Mouse (Mus musculus): ENCODE data around the gene St7. TPM values are rescaled to one million over a fixed set of nuclear protein-coding genes. Genes with fewer than 3 reads are reported as not detected.

St7 gene
- polyA plus RNA-seq, 1 experiment from 2014 or later, result 32.9 TPM

GRCm38 (mm10) chr6:17777018-17777799 is 84.5 kb downstream of the St7 start:
- Histone ChIP-seq H3K36me3 (ENCODE audit: control insufficient read depth, insufficient read depth, low read length) (no peaks in the 10 kb centered on the region), H3K27ac (ENCODE audit: low read depth, low read length) (no peak overlapping the region), H3K27me3 (ENCODE audit: control insufficient read depth, insufficient read depth, low read length) (no peaks in the 10 kb centered on the region), H3K4me1 (replicated peaks; ENCODE audit: control insufficient read depth, insufficient read depth, low read length) (no peaks in the 10 kb centered on the region), H3K4me3 (ENCODE audit: low read depth, low read length) (no peak overlapping the region), H3K9ac (ENCODE audit: low read length) (no peak overlapping the region), H3K9me3 (ENCODE audit: control insufficient read depth, low read length) (no peaks in the 10 kb centered on the region), H3K4me2 (ENCODE audit: low read depth, low read length, severe bottlenecking) (no peak overlapping the region)
- DNase-seq (ENCODE audit: low spot score) (no peak), ATAC-seq (replicated peaks; ENCODE audit: low FRiP score) (no peak)
- WGBS, result 93% methylated on average over 6 of the region's 6 CpGs

GRCm38 (mm10) chr6:17778648-17779202 is 86.0 kb downstream of the St7 start:
- Histone ChIP-seq H3K4me1 (replicated peaks; ENCODE audit: control insufficient read depth, insufficient read depth, low read length) (no peaks in the 10 kb centered on the region), H3K4me3 (ENCODE audit: low read depth, low read length) (no peak overlapping the region), H3K36me3 (ENCODE audit: control insufficient read depth, insufficient read depth, low read length) (no peaks in the 10 kb centered on the region), H3K27ac (ENCODE audit: low read depth, low read length) (no peak overlapping the region), H3K9ac (ENCODE audit: low read length) (no peak overlapping the region), H3K4me2 (ENCODE audit: low read depth, low read length, severe bottlenecking) (no peak overlapping the region), H3K9me3 (ENCODE audit: control insufficient read depth, low read length) (no peaks in the 10 kb centered on the region), H3K27me3 (ENCODE audit: control insufficient read depth, insufficient read depth, low read length) (no peaks in the 10 kb centered on the region)
- DNase-seq (ENCODE audit: low spot score) (no peak), ATAC-seq (replicated peaks; ENCODE audit: low FRiP score) (no peak)
- 87% methylated on average over 3 of the region's 3 CpGs for WGBS

- ATAC-seq (replicated peaks; ENCODE audit: low FRiP score) (no peak), DNase-seq (ENCODE audit: low spot score) (no peak)
- H3K4me3 ChIP-seq (ENCODE audit: low read depth, low read length), result no peak overlapping the region
- no peaks in the 10 kb centered on the region for H3K36me3 ChIP-seq (ENCODE audit: control insufficient read depth, insufficient read depth, low read length)
- no peak overlapping the region for H3K9ac ChIP-seq (ENCODE audit: low read length)
- no peaks in the 10 kb centered on the region; the same call in 1 of the 2 replicates for H3K9me3 ChIP-seq (ENCODE audit: control insufficient read depth, low read length)
- H3K27me3 ChIP-seq (ENCODE audit: control insufficient read depth, insufficient read depth, low read length), result no peaks in the 10 kb centered on the region
- 94% methylated on average over 1 of the region's 1 CpGs for WGBS
- no peaks in the 10 kb centered on the region for H3K4me1 ChIP-seq (replicated peaks; ENCODE audit: control insufficient read depth, insufficient read depth, low read length)
- H3K4me2 ChIP-seq (ENCODE audit: low read depth, low read length, severe bottlenecking), result no peak overlapping the region
- no peak overlapping the region for H3K27ac ChIP-seq (ENCODE audit: low read depth, low read length)
Observed at GRCm38 (mm10) chr6:17783511-17783910, 90.8 kb downstream of the St7 start.

- Histone ChIP-seq H3K4me2 (ENCODE audit: low read depth, low read length, severe bottlenecking) (no peak overlapping the region), H3K27me3 (ENCODE audit: control insufficient read depth, insufficient read depth, low read length) (no peaks in the 10 kb centered on the region), H3K27ac (ENCODE audit: low read depth, low read length) (no peak overlapping the region), H3K36me3 (ENCODE audit: control insufficient read depth, insufficient read depth, low read length) (no peaks in the 10 kb centered on the region), H3K9ac (ENCODE audit: low read length) (no peak overlapping the region), H3K4me3 (ENCODE audit: low read depth, low read length) (no peak overlapping the region), H3K4me1 (replicated peaks; ENCODE audit: control insufficient read depth, insufficient read depth, low read length) (no peaks in the 10 kb centered on the region), H3K9me3 (ENCODE audit: control insufficient read depth, low read length) (no peaks in the 10 kb centered on the region; the same call in 1 of the 2 replicates)
- no peak for ATAC-seq (replicated peaks; ENCODE audit: low FRiP score)
- WGBS, result 93% methylated on average over 5 of the region's 5 CpGs
- DNase-seq (ENCODE audit: low spot score), result no peak
Observed at GRCm38 (mm10) chr6:17784523-17784922, 91.8 kb downstream of the St7 start.

GRCm38 (mm10) chr6:17785248-17785647 is 92.5 kb downstream of the St7 start:
- Histone ChIP-seq H3K27me3 (ENCODE audit: control insufficient read depth, insufficient read depth, low read length) (no peaks in the 10 kb centered on the region), H3K4me1 (replicated peaks; ENCODE audit: control insufficient read depth, insufficient read depth, low read length) (no peaks in the 10 kb centered on the region), H3K9ac (ENCODE audit: low read length) (no peak overlapping the region), H3K4me3 (ENCODE audit: low read depth, low read length) (no peak overlapping the region), H3K27ac (ENCODE audit: low read depth, low read length) (no peak overlapping the region), H3K36me3 (ENCODE audit: control insufficient read depth, insufficient read depth, low read length) (no peaks in the 10 kb centered on the region), H3K4me2 (ENCODE audit: low read depth, low read length, severe bottlenecking) (no peak overlapping the region), H3K9me3 (ENCODE audit: control insufficient read depth, low read length) (no peaks in the 10 kb centered on the region; the same call in 1 of the 2 replicates)
- WGBS, result 65% methylated on average over 2 of the region's 2 CpGs
- no peak for ATAC-seq (replicated peaks; ENCODE audit: low FRiP score)
- no peak for DNase-seq (ENCODE audit: low spot score)

GRCm38 (mm10) chr6:17787810-17788209 is 95.1 kb downstream of the St7 start:
- H3K4me2 ChIP-seq (ENCODE audit: low read depth, low read length, severe bottlenecking), result no peak overlapping the region
- no peaks in the 10 kb centered on the region for H3K27me3 ChIP-seq (ENCODE audit: control insufficient read depth, insufficient read depth, low read length)
- H3K27ac ChIP-seq (ENCODE audit: low read depth, low read length), result no peak overlapping the region
- no peak for ATAC-seq (replicated peaks; ENCODE audit: low FRiP score)
- no peak for DNase-seq (ENCODE audit: low spot score)
- 87% methylated on average over 1 of the region's 1 CpGs for WGBS
- no peaks in the 10 kb centered on the region for H3K4me1 ChIP-seq (replicated peaks; ENCODE audit: control insufficient read depth, insufficient read depth, low read length)
- H3K4me3 ChIP-seq (ENCODE audit: low read depth, low read length), result no peak overlapping the region
- H3K9ac ChIP-seq (ENCODE audit: low read length), result no peak overlapping the region
- H3K36me3 ChIP-seq (ENCODE audit: control insufficient read depth, insufficient read depth, low read length), result no peaks in the 10 kb centered on the region
- H3K9me3 ChIP-seq (ENCODE audit: control insufficient read depth, low read length), result no peaks in the 10 kb centered on the region; the same call in 1 of the 2 replicates

- DNase-seq (ENCODE audit: low spot score), result no peak
- no peak overlapping the region for H3K4me2 ChIP-seq (ENCODE audit: low read depth, low read length, severe bottlenecking)
- ATAC-seq (replicated peaks; ENCODE audit: low FRiP score), result no peak
- no peaks in the 10 kb centered on the region for H3K4me1 ChIP-seq (replicated peaks; ENCODE audit: control insufficient read depth, insufficient read depth, low read length)
- 84% methylated on average over 1 of the region's 1 CpGs for WGBS
- H3K4me3 ChIP-seq (ENCODE audit: low read depth, low read length), result no peak overlapping the region
- no peaks in the 10 kb centered on the region for H3K27me3 ChIP-seq (ENCODE audit: control insufficient read depth, insufficient read depth, low read length)
- H3K9ac ChIP-seq (ENCODE audit: low read length), result no peak overlapping the region
- no peaks in the 10 kb centered on the region for H3K36me3 ChIP-seq (ENCODE audit: control insufficient read depth, insufficient read depth, low read length)
- H3K27ac ChIP-seq (ENCODE audit: low read depth, low read length), result no peak overlapping the region
- no peaks in the 10 kb centered on the region; the same call in 1 of the 2 replicates for H3K9me3 ChIP-seq (ENCODE audit: control insufficient read depth, low read length)
Observed at GRCm38 (mm10) chr6:17790251-17790650, 97.5 kb downstream of the St7 start.

- ATAC-seq (replicated peaks; ENCODE audit: low FRiP score), result no peak
- Histone ChIP-seq H3K9me3 (ENCODE audit: control insufficient read depth, low read length) (no peaks in the 10 kb centered on the region), H3K9ac (ENCODE audit: low read length) (no peak overlapping the region), H3K27me3 (ENCODE audit: control insufficient read depth, insufficient read depth, low read length) (no peaks in the 10 kb centered on the region), H3K4me1 (replicated peaks; ENCODE audit: control insufficient read depth, insufficient read depth, low read length) (0 out of 2 replicates have a peak, but pooled peaks cover 5% of the 10 kb centered on the region), H3K27ac (ENCODE audit: low read depth, low read length) (no peak overlapping the region), H3K4me2 (ENCODE audit: low read depth, low read length, severe bottlenecking) (no peak overlapping the region), H3K4me3 (ENCODE audit: low read depth, low read length) (no peak overlapping the region), H3K36me3 (ENCODE audit: control insufficient read depth, insufficient read depth, low read length) (no peaks in the 10 kb centered on the region)
- WGBS, result 90% methylated on average over 3 of the region's 3 CpGs
- no peak for DNase-seq (ENCODE audit: low spot score)
Observed at GRCm38 (mm10) chr6:17793471-17793870, 100.7 kb downstream of the St7 start.
